Mouse (Mus musculus) intestine, embryonic 14.5 days (tissue): Measurements from ENCODE around the gene Igsf11. TPM values are rescaled to one million over a fixed set of nuclear protein-coding genes. Genes with fewer than 3 reads are reported as not detected.

Experiments used
- ATAC-seq: fragments of 200-750 bp; cut with Nextera tagmentation; replicated peaks from 2 replicates; pipeline ENCODE4 v1.8.0; 2017; ENCODE audit warnings: low read depth, moderate number of reproducible peaks, moderate TSS enrichment, moderate library complexity; ENCODE audit not compliant: low FRiP score, low TSS enrichment
- DNase-seq: peaks from one replicate; pipeline ENCODE4 v3.0.0-alpha.2; 2018; ENCODE audit warnings: low spot score
- H3K27ac ChIP-seq: fragments of 300-500 bp; sonication (generic); 2 replicates; pipeline ENCODE4 v1.5.1; 2014; ENCODE audit warnings: low read depth, mild to moderate bottlenecking, control low read depth
- H3K27me3 ChIP-seq: fragments of 300-500 bp; sonication (generic); replicated peaks from 2 replicates; pipeline ENCODE4 v1.6.1; 2014; ENCODE audit warnings: low read length, control low read depth; ENCODE audit not compliant: control insufficient read depth, insufficient read depth
- H3K36me3 ChIP-seq: fragments of 300-500 bp; sonication (generic); 2 replicates; pipeline ENCODE4 v1.6.1; 2014; ENCODE audit warnings: low read length, control low read depth; ENCODE audit not compliant: control insufficient read depth, insufficient read depth
- H3K4me1 ChIP-seq: fragments of 300-500 bp; sonication (generic); replicated peaks from 2 replicates; pipeline ENCODE4 v1.6.1; 2014; ENCODE audit warnings: low read length, control low read depth, mixed read lengths; ENCODE audit not compliant: control insufficient read depth, insufficient read depth
- H3K4me2 ChIP-seq: fragments of 300-500 bp; sonication (generic); 2 replicates; pipeline ENCODE4 v1.6.1; 2014; ENCODE audit warnings: low read length
- H3K4me3 ChIP-seq: fragments of 300-500 bp; sonication (generic); 2 replicates; pipeline ENCODE4 v1.5.1; 2014; ENCODE audit warnings: low read depth, low read length, control low read depth, mixed read lengths
- H3K9ac ChIP-seq: fragments of 300-500 bp; sonication (generic); 2 replicates; pipeline ENCODE4 v1.6.1; 2014; ENCODE audit warnings: mild to moderate bottlenecking, low read length
- H3K9me3 ChIP-seq: fragments of 300-500 bp; sonication (generic); 2 replicates; pipeline ENCODE4 v1.6.1; 2016; ENCODE audit warnings: low read length, control low read depth; ENCODE audit not compliant: control insufficient read depth
- WGBS: fragments of 180-500 bp; shearing (Covaris S2); extraction: QIAGEN DNeasy Blood & Tissue Kit; methylation state at CpG from one replicate; pipeline ENCODE4 v1.1.7; 2014; 5-methylcytosine and 5-hydroxymethylcytosine counted together
- polyA plus RNA-seq: library from polyadenylated mRNA; unstranded; fragments of >200 nt; fragmentation: Nextera tagmentation; extraction: Ambion mirVana; gene quantifications from 2 replicates; pipeline ENCODE4 v1.2.1, GENCODE M21; 2014

The Igsf11 gene
- polyA plus RNA-seq, 1 experiment from 2014 or later: 1.6 TPM

DNA sequence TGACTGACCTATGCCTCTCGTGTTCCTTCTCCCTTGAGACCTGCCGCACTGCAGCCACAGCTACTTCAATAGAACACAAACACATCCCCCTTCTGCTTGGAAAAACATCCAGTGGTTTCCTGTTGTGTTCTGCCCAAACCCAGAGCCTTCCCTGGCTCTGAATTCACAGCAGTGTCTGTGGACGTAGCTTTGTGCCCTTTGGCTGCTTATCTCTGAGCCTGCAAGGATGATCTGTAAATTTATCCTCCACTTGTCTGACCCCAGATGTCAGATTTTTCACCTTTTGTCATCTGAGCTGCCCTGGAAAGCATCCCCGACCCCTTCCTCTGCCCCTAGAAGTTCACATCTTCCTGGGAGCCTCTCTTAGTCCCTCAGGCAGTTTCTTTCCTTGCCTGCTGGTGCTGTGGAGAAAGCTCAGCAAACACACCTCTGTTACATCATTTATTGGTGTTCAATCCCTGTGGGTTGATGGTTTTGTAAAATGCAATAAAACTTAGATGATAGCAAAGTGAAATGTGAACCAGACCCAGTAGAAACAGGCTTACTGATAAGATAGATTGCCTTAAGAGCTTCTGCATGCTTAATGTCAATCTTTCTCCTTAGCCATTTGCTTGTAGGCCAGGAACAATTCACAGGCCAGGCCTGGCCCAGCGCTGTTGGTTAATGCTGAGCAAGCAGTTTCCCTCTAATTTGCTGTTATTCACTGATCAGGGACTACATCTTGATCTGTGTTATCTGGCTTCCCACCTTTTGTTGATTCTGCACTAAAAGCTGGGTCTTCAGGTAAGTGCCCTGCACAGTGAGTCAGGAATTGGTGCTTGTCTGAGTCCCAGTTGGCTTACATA, 51.5 kb downstream of the Igsf11 start:
- 0 out of 2 replicates have a peak, but pooled peaks have one; percentile 19 for ATAC-seq

DNA sequence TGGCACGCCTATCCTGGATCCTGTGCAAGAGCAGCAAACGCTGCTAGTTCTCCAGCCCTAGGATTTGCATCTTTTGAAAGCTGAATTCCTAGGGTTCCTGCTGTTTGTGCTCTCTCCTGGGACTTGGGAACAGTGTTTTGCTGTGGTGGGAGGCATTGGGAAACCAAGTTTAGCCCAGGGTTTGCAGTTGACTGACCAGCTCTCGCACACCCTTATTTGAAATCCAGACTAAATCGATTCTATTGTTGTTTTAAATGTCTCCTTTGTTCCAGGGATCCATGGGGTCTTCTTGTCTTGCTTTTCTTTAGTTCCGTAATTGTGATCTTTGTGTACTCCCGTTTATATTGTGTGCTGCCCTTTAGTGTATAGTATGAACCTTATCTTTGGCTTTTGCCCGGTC, 52.6 kb downstream of the Igsf11 start:
- no peak for DNase-seq
- 72% methylated on average over 7 of the region's 7 CpGs for WGBS
- no peak for ATAC-seq
- Histone ChIP-seq H3K9ac (no peak overlapping the region), H3K4me2 (no peak overlapping the region), H3K36me3 (no peaks in the 10 kb centered on the region), H3K4me3 (no peak overlapping the region), H3K4me1 (0 out of 2 replicates have a peak, but pooled peaks cover 7% of the 10 kb centered on the region), H3K9me3 (no peaks in the 10 kb centered on the region), H3K27me3 (no peaks in the 10 kb centered on the region), H3K27ac (no peak overlapping the region)

More for the DNA sequence above, 51.5 kb downstream of the Igsf11 start:
- WGBS: 24% methylated on average over 5 of the region's 5 CpGs
- no peak overlapping the region for H3K4me3 ChIP-seq
- 0 out of 2 replicates have a peak, but pooled peaks cover 7% of the 10 kb centered on the region for H3K4me1 ChIP-seq
- H3K9ac ChIP-seq: no peak overlapping the region
- H3K27ac ChIP-seq: no peak overlapping the region
- H3K4me2 ChIP-seq: no peak overlapping the region
- no peaks in the 10 kb centered on the region for H3K36me3 ChIP-seq
- H3K27me3 ChIP-seq: no peaks in the 10 kb centered on the region
- DNase-seq: no peak
- H3K9me3 ChIP-seq: no peaks in the 10 kb centered on the region

DNA sequence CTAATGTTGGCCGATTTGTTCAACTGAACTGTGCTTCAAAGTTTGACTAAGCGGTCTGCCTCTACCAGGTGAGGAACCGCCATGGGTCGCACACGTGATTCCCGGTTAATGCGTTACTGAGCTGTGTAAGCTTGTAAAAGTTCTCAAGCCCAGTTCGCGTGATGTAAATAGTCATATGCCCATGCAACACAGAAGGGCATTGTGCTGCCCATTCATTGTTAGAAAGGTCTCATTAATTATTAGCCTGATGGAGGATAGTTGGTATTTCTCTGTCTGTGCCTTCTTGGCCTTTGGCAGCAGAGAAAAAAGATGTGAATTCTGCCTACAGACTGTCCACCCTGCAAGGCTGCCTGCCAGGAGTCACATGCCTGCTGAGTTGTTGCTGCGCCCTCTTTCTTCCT, 53.1 kb downstream of the Igsf11 start:
- 0 out of 2 replicates have a peak, but pooled peaks cover 7% of the 10 kb centered on the region for H3K4me1 ChIP-seq
- no peak overlapping the region for H3K4me2 ChIP-seq
- ATAC-seq (peak; percentile 81; the same call in 1 of the 2 replicates), DNase-seq (no peak)
- no peaks in the 10 kb centered on the region for H3K27me3 ChIP-seq
- H3K4me3 ChIP-seq: no peak overlapping the region
- WGBS: 72% methylated on average over 10 of the region's 10 CpGs
- H3K27ac ChIP-seq: peak overlapping the region; percentile 51
- H3K9ac ChIP-seq: no peak overlapping the region
- no peaks in the 10 kb centered on the region for H3K9me3 ChIP-seq
- no peaks in the 10 kb centered on the region for H3K36me3 ChIP-seq

DNA sequence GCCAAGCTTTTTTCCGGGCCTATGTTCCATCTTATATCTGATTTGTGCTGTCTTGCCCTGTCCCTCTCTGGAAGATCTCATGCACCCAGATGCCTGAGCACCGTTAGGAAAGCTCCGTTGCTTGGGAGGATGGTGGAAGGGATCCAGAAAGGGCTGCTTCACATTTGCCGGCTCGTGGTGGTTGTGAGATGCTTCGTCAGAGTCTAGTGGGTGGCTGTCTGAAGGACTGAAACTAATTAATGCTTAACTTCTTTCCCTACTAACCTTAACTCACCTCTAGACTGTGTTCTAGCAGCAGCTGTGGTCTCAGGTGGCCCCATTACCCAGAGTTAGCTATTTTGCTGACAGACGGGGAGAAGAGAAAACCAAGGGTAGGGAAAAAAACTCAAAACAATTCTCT, 54.0 kb downstream of the Igsf11 start:
- no peak for DNase-seq
- H3K9me3 ChIP-seq: no peaks in the 10 kb centered on the region
- H3K4me3 ChIP-seq: no peak overlapping the region
- no peak for ATAC-seq
- H3K36me3 ChIP-seq: no peaks in the 10 kb centered on the region
- H3K4me2 ChIP-seq: no peak overlapping the region
- no peak overlapping the region for H3K27ac ChIP-seq
- H3K27me3 ChIP-seq: no peaks in the 10 kb centered on the region
- 0 out of 2 replicates have a peak, but pooled peaks cover 7% of the 10 kb centered on the region for H3K4me1 ChIP-seq
- WGBS: 56% methylated on average over 7 of the region's 7 CpGs
- H3K9ac ChIP-seq: no peak overlapping the region

DNA sequence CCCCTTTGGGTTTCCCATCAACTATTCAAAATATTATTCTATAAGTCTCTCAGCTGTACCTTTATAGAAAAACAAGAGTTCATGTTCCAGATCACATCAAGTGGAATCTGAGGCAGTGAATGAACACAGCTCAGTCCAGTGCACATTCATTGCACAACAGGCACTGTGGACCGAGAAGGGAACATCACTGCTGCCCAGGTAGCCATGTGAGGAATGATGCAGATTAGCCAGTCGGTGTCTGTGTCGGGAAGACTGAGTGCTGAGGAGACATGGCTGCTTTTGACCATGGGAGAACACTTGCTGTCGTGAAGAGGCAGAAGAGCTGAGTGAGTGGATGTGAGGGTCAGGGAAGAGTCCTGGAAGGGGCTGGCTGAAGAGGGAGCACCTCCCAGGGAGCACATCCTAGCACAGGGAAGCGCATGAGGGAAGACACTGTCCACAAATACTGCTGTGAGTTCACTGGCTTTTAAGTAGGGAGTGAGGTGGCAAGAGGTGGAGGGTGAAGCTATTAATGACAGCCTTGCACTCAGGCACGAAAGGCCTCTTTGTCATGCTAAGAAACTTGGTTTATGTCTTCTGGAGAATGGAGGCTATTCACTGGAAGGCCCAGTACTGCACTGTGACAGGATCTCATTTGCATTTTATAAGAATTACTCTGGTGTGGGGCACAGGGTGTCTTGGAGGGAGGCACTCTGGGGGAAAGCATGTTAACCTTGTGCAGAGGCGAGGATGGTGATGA, 54.8 kb downstream of the Igsf11 start:
- no peaks in the 10 kb centered on the region for H3K9me3 ChIP-seq
- WGBS: 82% methylated on average over 7 of the region's 7 CpGs
- H3K27me3 ChIP-seq: no peaks in the 10 kb centered on the region
- H3K4me1 ChIP-seq: 0 out of 2 replicates have a peak, but pooled peaks cover 7% of the 10 kb centered on the region
- no peak for ATAC-seq
- H3K4me2 ChIP-seq: no peak overlapping the region
- no peaks in the 10 kb centered on the region for H3K36me3 ChIP-seq
- H3K9ac ChIP-seq: no peak overlapping the region
- H3K27ac ChIP-seq: no peak overlapping the region
- no peak overlapping the region for H3K4me3 ChIP-seq
- DNase-seq: no peak

DNA sequence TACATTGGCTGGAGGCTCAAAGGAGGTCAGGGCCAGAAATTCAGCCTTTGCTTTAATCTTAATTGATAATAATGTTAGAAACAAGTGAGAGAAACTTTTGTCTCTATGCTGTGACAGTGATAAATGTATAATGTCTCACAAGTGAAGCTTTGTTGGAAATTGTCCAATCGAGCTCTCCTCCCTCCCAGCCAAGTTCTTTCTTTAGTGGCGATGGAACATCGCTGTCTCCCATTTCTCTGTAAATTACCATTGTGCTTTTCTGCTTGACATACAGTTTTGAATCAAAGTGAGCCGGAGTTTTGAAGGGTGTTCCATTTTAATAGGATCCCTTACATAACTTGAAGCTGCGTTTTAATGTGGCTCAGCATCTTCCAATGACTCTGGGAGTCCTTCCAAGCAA, 56.0 kb downstream of the Igsf11 start:
- Histone ChIP-seq H3K36me3 (no peaks in the 10 kb centered on the region), H3K27ac (no peak overlapping the region), H3K9ac (no peak overlapping the region), H3K4me1 (0 out of 2 replicates have a peak, but pooled peaks cover 7% of the 10 kb centered on the region), H3K4me2 (no peak overlapping the region), H3K4me3 (no peak overlapping the region), H3K9me3 (no peaks in the 10 kb centered on the region), H3K27me3 (no peaks in the 10 kb centered on the region)
- ATAC-seq (no peak), DNase-seq (no peak)
- WGBS: 82% methylated on average over 5 of the region's 5 CpGs

DNA sequence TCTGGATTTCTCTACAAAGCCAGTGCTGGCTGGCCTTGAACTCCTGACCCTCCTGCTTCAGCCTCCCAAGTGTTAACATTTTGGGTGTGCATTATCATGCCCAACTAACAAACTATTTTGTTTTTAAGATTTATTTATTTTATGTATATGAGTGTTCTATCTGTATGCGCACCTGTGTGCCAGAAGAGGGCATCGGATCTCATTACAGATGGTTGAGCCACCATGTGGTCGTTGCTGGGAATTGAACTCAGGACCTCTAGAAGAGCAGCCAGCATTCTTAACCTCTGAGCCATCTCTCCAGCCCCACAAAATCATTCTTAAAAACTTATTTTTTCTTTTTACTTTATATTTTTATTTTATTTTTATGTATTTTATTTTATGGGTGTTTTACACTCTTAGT, 60.4 kb downstream of the Igsf11 start:
- Histone ChIP-seq H3K4me2 (no peak overlapping the region), H3K36me3 (no peaks in the 10 kb centered on the region)
- ATAC-seq: no peak

DNA sequence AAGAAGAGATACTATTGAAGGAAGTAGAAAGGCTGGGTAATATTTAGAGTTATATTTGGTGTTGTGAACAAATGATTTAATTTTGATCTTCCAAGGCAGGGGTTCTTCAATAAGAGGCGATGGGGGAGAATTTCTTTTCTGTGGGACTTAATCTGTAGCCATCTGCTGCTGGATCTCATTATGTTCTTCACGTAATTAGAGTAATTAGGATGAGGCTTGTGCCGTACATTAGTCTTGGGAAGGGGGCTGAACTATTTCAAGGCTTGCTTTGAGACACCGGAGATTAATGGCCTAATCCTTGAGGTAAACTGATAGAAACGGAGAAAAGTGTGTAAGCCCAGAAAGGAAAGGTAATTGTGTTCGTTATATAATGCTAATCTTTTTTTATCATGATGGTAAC, 61.4 kb downstream of the Igsf11 start:
- no peaks in the 10 kb centered on the region for H3K36me3 ChIP-seq
- WGBS: 80% methylated on average over 6 of the region's 6 CpGs
- no peak overlapping the region for H3K4me2 ChIP-seq
- no peaks in the 10 kb centered on the region for H3K4me1 ChIP-seq
- no peak overlapping the region for H3K4me3 ChIP-seq
- no peaks in the 10 kb centered on the region for H3K27me3 ChIP-seq
- DNase-seq (no peak), ATAC-seq (no peak)
- no peaks in the 10 kb centered on the region for H3K9me3 ChIP-seq
- H3K9ac ChIP-seq: no peak overlapping the region
- no peak overlapping the region for H3K27ac ChIP-seq

More for the DNA sequence above, 60.4 kb downstream of the Igsf11 start:
- no peaks in the 10 kb centered on the region for H3K27me3 ChIP-seq
- no peak overlapping the region for H3K27ac ChIP-seq
- no peaks in the 10 kb centered on the region for H3K4me1 ChIP-seq
- no peaks in the 10 kb centered on the region for H3K9me3 ChIP-seq
- H3K4me3 ChIP-seq: no peak overlapping the region
- no peak overlapping the region for H3K9ac ChIP-seq
- no peak for DNase-seq
- WGBS: 95% methylated on average over 3 of the region's 3 CpGs
